Mouse (Mus musculus): ENCODE data around the gene Tcte2.

DNA sequence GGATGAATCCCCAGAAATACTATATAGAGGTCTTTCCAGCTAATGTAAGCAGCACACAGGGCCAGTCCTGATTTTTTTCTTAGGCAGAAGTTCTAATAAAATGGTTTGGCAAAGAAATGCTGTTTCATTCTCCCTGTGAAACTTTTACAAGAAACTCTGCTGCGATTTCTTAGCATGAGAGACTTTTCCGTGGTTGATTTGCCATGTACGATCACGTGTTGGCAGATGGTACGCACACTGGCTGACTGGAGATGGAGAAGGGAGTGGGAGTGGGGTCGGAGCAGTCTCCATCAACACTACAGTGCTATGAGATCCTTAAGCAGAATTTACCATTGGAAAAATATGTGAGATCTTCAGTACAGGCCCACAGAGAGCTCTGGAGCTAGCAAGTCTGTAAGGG, 17.4 kb downstream of the Tcte2 start:
- TF ChIP-seq MAX (IDR thresholded peaks at IDR 0.05; ENCODE audit: low read depth), result no peak
- TF ChIP-seq TCF3 (IDR thresholded peaks at IDR 0.05; ENCODE audit: insufficient read length, low read depth), result no peak
- TF ChIP-seq USF1 (IDR thresholded peaks at IDR 0.05; ENCODE audit: low read depth), result no peak
- no peak for TF ChIP-seq POLR2A (IDR thresholded peaks at IDR 0.05; ENCODE audit: insufficient read length, low read depth)
- no peak for TF ChIP-seq TCF12 (IDR thresholded peaks at IDR 0.05; ENCODE audit: insufficient read depth, poor library complexity, severe bottlenecking)
- TF ChIP-seq POLR2AphosphoS2 (IDR thresholded peaks at IDR 0.05; ENCODE audit: insufficient read length, low read depth), result no peak
- TF ChIP-seq SRF (IDR thresholded peaks at IDR 0.05; ENCODE audit: control insufficient read depth, insufficient read length, low read depth), result no peak
- no peak for TF ChIP-seq MYOG (IDR thresholded peaks at IDR 0.05; ENCODE audit: control insufficient read depth in 1 of 3, insufficient read depth in 1 of 3, insufficient read length in 2 of 3, low read depth in 2 of 3)
- no peak for TF ChIP-seq CEBPB (IDR thresholded peaks at IDR 0.05; ENCODE audit: insufficient read depth, poor library complexity, severe bottlenecking)
- TF ChIP-seq REST (IDR thresholded peaks at IDR 0.05; ENCODE audit: insufficient read depth, insufficient read length), result no peak
- no peak for TF ChIP-seq MYOD1 (IDR thresholded peaks at IDR 0.05; ENCODE audit: control insufficient read depth in 1 of 3, insufficient read length in 2 of 3, low read depth in 2 of 3)
